Mouse (Mus musculus) adrenal gland (tissue): ENCODE measurements around the gene Megf11.

Experiments used
- intact Hi-C: fragments of 180-260 bp; cut with DNase I; formaldehyde crosslinking; loops from one replicate; pipeline ENCODE4 v1.15.1; 2025
- microRNA-seq, 2 experiments: library from miRNA; unstranded; fragments of <30 nt; microRNA quantifications; one replicate each; pipeline ENCODE4; 2019

Megf11 gene

DNA sequence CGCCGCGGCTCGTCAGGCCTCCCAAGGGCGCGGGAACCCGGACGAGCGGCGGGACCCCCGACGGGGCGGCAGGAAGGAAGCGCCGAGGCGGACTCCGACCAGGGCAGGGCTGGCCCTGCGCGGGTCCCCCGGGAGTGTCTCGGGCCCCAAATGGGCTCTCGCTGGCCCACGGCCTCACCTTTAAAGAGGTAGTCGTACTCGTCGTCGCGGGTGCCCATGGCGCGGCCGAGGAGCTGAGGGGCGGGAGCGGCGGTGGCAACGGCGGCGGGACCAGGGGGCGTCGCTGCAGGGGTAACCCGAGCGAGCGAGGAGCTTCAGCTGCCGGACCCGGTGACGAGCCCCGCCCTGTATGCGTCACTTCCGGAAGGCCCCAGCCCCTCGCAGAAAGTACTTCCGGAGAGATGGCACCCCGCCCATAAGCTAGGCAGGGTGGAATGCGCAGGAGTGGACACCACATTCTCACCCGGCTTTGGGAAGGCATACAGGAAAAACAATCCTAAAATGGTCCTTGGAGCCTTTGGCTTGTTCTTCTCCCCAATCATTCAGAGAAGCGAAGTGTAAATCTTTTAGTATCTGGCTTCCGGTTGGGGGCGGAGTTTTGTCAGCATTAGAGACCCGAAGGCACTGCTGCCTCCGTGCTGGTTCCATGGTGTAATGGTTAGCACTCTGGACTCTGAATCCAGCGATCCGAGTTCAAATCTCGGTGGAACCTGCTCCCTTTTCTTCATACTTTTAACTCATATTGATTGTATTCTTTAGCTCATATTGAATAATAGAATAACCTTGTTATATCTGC, 352.2 kb downstream of the Megf11 start, which contains the start of gene Rab11a:
Gene Rab11a (minus strand): TSS at position 353 of the 796 bp plus-strand sequence.
- intact Hi-C loops: no loop called here

DNA sequence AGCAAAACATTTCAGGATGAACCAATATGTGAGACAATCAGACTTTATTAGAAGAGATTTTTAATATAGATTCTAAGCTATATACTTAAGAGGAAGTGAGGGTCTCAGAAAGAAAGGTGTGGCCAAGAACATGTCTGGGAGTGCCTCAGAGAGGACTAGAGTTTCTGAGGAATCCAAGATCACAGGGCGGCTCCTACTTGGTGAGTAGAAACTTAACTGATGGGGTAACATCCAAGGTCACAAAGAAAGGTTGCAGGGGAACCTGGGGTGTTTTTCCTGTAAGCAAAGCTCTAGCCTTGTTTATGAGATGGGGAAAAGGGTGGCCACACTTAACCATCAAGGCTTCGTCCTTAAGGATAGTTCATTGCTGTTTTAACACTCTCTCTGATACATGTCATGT, 353.6 kb downstream of the Megf11 start:
- intact Hi-C loops: no loop called here

DNA sequence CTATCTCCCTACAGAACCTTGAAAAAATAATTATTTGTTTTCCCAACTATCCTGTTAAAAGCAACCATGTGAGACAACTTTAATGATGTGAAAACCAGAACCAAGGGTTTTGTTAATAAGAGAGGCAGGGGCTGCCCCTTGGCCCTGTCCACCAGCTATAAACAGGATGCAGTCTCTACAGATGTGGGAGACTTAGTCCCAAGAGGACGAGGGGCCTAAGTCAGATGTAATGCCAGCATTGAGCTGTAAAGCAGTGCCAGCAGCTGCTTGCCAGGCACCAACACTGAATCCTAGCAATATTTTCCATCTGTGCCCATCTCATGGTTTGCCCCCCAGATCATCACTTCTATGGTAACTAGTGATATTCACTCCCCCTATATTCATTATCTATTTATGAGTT, 357.0 kb downstream of the Megf11 start:
- intact Hi-C loops: no loop called here

DNA sequence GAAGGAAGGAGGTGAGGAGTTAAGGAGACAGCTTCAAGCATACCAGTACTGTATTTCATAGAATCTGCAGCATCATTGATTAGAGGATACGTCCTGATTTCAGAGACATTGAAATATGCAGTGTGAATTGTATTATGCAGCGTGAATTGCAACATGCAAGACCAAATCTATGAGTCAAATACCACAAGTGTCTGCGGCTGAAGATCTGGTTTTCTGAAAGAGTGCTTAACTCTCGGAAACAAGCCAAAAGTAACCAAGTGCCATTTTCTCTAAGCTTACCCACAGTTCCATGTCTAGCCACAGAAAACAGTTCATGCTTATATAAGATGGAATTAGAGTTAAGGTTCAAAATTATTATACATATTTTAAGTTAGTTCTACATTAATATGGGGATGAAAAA, 362.3 kb downstream of the Megf11 start:
- intact Hi-C loops: no loop called here

DNA sequence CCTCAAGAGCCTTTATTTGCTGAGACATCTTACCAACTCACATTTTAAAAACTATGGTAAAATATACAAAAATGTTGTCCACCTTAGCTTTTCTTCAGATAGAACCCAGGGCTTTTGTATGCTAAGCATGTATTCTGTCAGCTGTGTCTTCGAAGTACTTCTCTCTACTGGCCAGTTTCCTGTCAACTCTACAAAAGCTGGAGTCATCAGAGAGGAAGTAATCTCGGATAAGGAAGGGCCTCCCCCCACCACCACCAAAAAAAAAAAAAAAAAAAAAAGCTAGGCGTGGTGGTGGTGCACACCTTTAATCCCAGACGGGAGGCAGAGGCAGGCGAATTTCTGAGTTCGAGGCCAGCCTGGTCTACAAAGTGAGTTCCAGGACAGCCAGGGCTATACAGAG, 363.9 kb downstream of the Megf11 start:
- intact Hi-C loops: no loop called here

DNA sequence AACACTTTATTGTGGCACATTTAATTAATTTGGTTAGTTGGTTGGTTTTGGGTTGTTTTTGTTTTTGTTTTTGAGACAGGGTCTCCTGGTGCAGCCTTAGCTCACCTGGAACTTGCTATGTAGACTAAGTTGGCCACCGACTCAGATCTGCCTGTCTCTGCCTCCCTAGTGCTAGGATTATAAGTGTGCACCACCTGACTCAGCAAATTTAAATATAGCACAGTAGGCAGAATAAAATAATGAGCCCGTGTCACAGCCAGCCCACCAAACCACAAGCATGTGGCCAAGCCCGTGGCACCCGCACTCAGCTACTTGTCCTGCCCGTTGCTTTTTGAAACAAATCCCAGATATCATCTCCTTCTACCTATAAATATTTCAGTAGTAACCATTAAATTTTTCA, 367.1 kb downstream of the Megf11 start:
- intact Hi-C loops: no loop called here

DNA sequence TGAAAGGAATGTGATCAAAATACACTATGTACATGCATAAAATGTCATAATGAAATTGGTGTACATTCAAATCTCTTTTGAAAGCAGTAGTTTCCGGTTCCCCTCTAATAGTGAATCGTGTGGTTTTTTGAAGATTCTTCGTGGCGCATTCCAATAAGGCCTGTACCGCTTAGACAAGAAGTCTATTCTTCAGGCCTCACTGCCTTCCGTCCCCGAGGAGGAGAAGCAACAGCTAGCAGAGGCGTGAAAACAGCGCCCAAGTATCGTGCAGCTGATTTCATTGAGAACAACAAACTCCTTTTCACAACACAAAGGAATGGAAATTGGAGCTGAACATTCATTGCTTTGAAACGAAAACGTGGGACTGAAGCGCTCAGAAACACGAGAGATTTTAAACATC, 372.6 kb downstream of the Megf11 start:
- intact Hi-C loops: no loop called here

Small RNA genes lying within 50 kb of the gene (microRNA-seq; reads per million reads assigned to microRNA genes)
- gene Gm47308: 0 reads per million in 2 experiments
